Mouse (Mus musculus): ENCODE results near the gene Tob1.

DNA sequence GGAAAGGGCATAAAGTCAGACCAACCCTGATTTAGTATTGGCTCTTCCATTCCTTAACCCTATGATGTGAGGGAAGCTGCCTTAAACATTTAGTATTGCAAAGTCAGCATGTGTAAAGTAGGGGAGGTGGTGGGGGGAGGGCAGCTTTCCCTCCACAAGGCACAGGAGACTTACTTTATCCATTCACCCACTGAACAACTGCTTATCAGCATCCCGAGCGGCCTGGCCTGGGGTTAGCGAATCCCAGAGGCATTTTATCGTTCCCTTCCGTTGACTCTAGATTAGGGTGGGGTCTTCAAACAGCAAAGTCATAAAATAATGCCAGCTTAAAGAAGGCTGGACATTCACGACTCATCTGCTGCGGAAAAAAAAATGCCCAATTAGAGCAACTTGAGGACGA lies 19.0 kb downstream of the Tob1 start:
- TF ChIP-seq CTCF (IDR thresholded peaks at IDR 0.05; ENCODE audit: low read depth) = no peak
- no peak for TF ChIP-seq EP300 (IDR thresholded peaks at IDR 0.05; ENCODE audit: low read depth)

Measured in liver, postnatal 0 days (tissue).